Mouse (Mus musculus): ENCODE measurements around the gene Fabp1. TPM values are rescaled to one million over a fixed set of nuclear protein-coding genes. Genes with fewer than 3 reads are reported as not detected.

The Fabp1 gene
- total and polyA plus RNA-seq, 3 experiments = not detected

DNA sequence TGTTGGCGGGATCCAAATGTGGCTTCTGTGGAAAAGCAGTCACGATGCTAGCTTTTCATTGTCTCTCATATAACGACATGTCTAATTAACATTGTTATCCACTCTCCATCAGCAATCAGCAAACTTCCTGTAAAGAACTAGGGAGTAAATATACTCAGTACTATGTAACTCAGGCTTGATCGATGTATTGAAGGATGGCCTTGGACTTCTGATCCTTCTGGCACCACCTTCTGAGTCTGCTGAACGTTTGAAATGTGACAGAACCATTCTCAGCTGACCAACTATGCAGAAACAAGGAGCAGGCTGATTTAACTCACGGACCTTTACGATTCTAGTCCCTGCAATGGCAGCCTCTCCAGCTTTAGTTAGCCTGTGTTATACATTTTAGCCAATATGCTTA, 38.3 kb upstream of the Fabp1 start:
- Histone ChIP-seq H3K4me3 (replicated peaks in 1 of 3; ENCODE audit: low read depth in 2 of 3, low read length in 2 of 3, poor library complexity in 1 of 3) (no peak overlapping the region), H3K36me3 (replicated peaks in 1 of 2; ENCODE audit: control insufficient read depth in 1 of 2, insufficient read depth in 1 of 2, low read length in 1 of 2) (no peaks in the 10 kb centered on the region), H3K27me3 (replicated peaks) (no peaks in the 10 kb centered on the region), H3K27ac (ENCODE audit: insufficient read depth, low read depth) (no peak overlapping the region), H3K9ac (ENCODE audit: insufficient read depth, low read depth) (no peak overlapping the region), H3K4me2 (ENCODE audit: insufficient read depth, low read depth, poor library complexity, severe bottlenecking) (no peak overlapping the region), H3K4me1 (ENCODE audit: control insufficient read depth in 1 of 2, insufficient read depth in 2 of 2) (peaks cover 3 to 23% of the 10 kb centered on the region in 2 experiments), H3K79me2 (replicated peaks; ENCODE audit: control insufficient read depth, extremely low read depth, insufficient read depth, poor library complexity, severe bottlenecking) (no peaks in the 10 kb centered on the region), H3K9me3 (replicated peaks; ENCODE audit: low read length) (no peaks in the 10 kb centered on the region)
- DNase-seq (ENCODE audit: extremely low read depth) = no peak
- in situ Hi-C loops (cut with MboI; ENCODE audit: low pct_ligation_motif_present, low pct_unique_long_range_greater_than_20kb, low sequenced_read_pairs) (loop anchor here (5.0 to 10.0 kb wide), 3 partner anchors 104 to 246 kb away; no protein-coding TSS in a partner anchor), dilution Hi-C loops (cut with MboI; ENCODE audit: extremely low pct_ligation_motif_present, extremely low pct_unique_long_range_greater_than_20kb, low sequenced_read_pairs) (no loop called here)
- no peak for TF ChIP-seq MYC (IDR thresholded peaks at IDR 0.05; ENCODE audit: low read depth, low read length)
- no peak for TF ChIP-seq JUN (IDR thresholded peaks at IDR 0.05; ENCODE audit: insufficient read depth, low read depth, low read length)

DNA sequence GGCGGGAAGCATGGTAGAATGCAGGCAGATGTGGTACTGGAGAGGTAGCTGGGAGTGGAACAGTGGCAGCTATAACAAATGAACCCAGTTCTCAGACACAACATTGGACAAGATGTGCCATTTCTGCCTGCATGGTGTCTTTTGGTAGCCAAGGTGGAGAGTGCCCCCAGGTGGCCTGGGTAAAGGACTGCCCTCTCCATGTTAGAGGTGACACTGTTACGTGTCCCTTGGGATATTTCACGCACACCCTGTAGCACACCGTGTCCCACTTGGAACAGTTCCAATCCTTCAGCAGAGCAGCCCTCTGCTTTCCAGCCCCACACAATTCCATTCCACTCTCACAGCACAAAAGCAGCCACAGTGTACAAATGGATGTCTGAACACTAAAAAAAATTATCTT, 37.4 kb upstream of the Fabp1 start:
- dilution Hi-C loops (cut with MboI; ENCODE audit: extremely low pct_ligation_motif_present, extremely low pct_unique_long_range_greater_than_20kb, low sequenced_read_pairs) (no loop called here), in situ Hi-C loops (cut with MboI; ENCODE audit: low pct_ligation_motif_present, low pct_unique_long_range_greater_than_20kb, low sequenced_read_pairs) (loop anchor here (5.0 to 10.0 kb wide), 3 partner anchors 103 to 245 kb away; no protein-coding TSS in a partner anchor)
- Histone ChIP-seq H3K36me3 (replicated peaks in 1 of 2; ENCODE audit: control insufficient read depth in 1 of 2, insufficient read depth in 1 of 2, low read length in 1 of 2) (no peaks in the 10 kb centered on the region), H3K4me3 (replicated peaks in 1 of 3; ENCODE audit: low read depth in 2 of 3, low read length in 2 of 3, poor library complexity in 1 of 3) (no peak overlapping the region), H3K9ac (ENCODE audit: insufficient read depth, low read depth) (no peak overlapping the region), H3K9me3 (replicated peaks; ENCODE audit: low read length) (no peaks in the 10 kb centered on the region), H3K27me3 (replicated peaks) (no peaks in the 10 kb centered on the region), H3K4me2 (ENCODE audit: insufficient read depth, low read depth, poor library complexity, severe bottlenecking) (no peak overlapping the region), H3K79me2 (replicated peaks; ENCODE audit: control insufficient read depth, extremely low read depth, insufficient read depth, poor library complexity, severe bottlenecking) (no peaks in the 10 kb centered on the region), H3K4me1 (ENCODE audit: control insufficient read depth in 1 of 2, insufficient read depth in 2 of 2) (peaks cover 6 to 26% of the 10 kb centered on the region in 2 experiments), H3K27ac (ENCODE audit: insufficient read depth, low read depth) (no peak overlapping the region)
- TF ChIP-seq CTCF (conservative IDR thresholded peaks at IDR 0.05 in 1 of 2, IDR thresholded peaks at IDR 0.05 in 1 of 2; ENCODE audit: low read depth in 2 of 2, low read length in 2 of 2) (peak in 1 of 2 experiments; percentile 75; a peak in 2 of 4 replicates), NRF1 (IDR thresholded peaks at IDR 0.05; ENCODE audit: low read depth, low read length) (no peak), CHD1 (IDR thresholded peaks at IDR 0.05; ENCODE audit: low read depth, low read length) (no peak), RAD21 (IDR thresholded peaks at IDR 0.05; ENCODE audit: low read depth, low read length) (peak; percentile 63), SMC3 (IDR thresholded peaks at IDR 0.05; ENCODE audit: low read depth, low read length) (peak; percentile 55)
- DNase-seq (ENCODE audit: extremely low read depth) = peak; percentile 17

DNA sequence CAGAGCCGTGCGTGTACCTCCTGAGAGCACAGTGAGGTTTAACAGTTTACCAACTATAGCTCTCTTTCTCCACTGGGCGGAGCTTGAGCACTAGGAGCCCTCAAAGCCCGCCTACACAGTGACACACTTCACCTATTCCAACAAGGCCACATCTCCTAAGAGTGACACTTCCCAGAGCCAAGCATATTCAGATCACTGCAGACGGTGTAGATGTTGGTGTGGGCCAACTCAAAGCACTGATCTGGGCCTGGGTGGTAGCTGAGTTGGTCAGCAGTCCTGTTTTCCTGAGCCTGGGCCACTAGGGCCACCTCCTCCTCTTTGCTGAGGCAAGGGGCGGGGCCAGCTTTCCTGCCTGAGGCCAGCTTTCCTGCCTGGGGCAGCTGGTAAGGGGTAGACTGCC, 35.2 kb upstream of the Fabp1 start:
- H3K9ac ChIP-seq (ENCODE audit: insufficient read depth, low read depth) = no peak overlapping the region
- H3K36me3 ChIP-seq (replicated peaks in 1 of 2; ENCODE audit: control insufficient read depth in 1 of 2, insufficient read depth in 1 of 2, low read length in 1 of 2) = no peaks in the 10 kb centered on the region
- peaks cover 7 to 28% of the 10 kb centered on the region in 2 experiments for H3K4me1 ChIP-seq (ENCODE audit: control insufficient read depth in 1 of 2, insufficient read depth in 2 of 2)
- in situ Hi-C loops (cut with MboI; ENCODE audit: low pct_ligation_motif_present, low pct_unique_long_range_greater_than_20kb, low sequenced_read_pairs) (loop anchor here (5.0 to 10.0 kb wide), 3 partner anchors 100 to 243 kb away; no protein-coding TSS in a partner anchor), dilution Hi-C loops (cut with MboI; ENCODE audit: extremely low pct_ligation_motif_present, extremely low pct_unique_long_range_greater_than_20kb, low sequenced_read_pairs) (no loop called here)
- H3K4me3 ChIP-seq (replicated peaks in 1 of 3; ENCODE audit: low read depth in 2 of 3, low read length in 2 of 3, poor library complexity in 1 of 3) = no peak overlapping the region
- H3K9me3 ChIP-seq (replicated peaks; ENCODE audit: low read length) = no peaks in the 10 kb centered on the region
- H3K79me2 ChIP-seq (replicated peaks; ENCODE audit: control insufficient read depth, extremely low read depth, insufficient read depth, poor library complexity, severe bottlenecking) = no peaks in the 10 kb centered on the region
- H3K4me2 ChIP-seq (ENCODE audit: insufficient read depth, low read depth, poor library complexity, severe bottlenecking) = no peak overlapping the region
- TF ChIP-seq MAX (IDR thresholded peaks at IDR 0.05; ENCODE audit: low read length) (no peak), CHD1 (IDR thresholded peaks at IDR 0.05; ENCODE audit: low read depth, low read length) (no peak), KAT2A (IDR thresholded peaks at IDR 0.05; ENCODE audit: insufficient replicate concordance, low read length) (no peak), CTCF (conservative IDR thresholded peaks at IDR 0.05 in 1 of 2, IDR thresholded peaks at IDR 0.05 in 1 of 2; ENCODE audit: low read depth in 2 of 2, low read length in 2 of 2) (peak in 1 of 2 experiments; percentile 45; a peak in 2 of 4 replicates), RAD21 (IDR thresholded peaks at IDR 0.05; ENCODE audit: low read depth, low read length) (peak; percentile 17), SMC3 (IDR thresholded peaks at IDR 0.05; ENCODE audit: low read depth, low read length) (peak; percentile 21; the same call in 1 of the 2 replicates), EP300 (IDR thresholded peaks at IDR 0.05; ENCODE audit: low read length) (no peak), USF1 (IDR thresholded peaks at IDR 0.05; ENCODE audit: low read depth, low read length) (no peak), USF2 (conservative IDR thresholded peaks at IDR 0.05; ENCODE audit: low read depth, low read length) (no peak)
- DNase-seq (ENCODE audit: extremely low read depth) = peak; percentile 52
- H3K27ac ChIP-seq (ENCODE audit: insufficient read depth, low read depth) = no peak overlapping the region
- no peaks in the 10 kb centered on the region for H3K27me3 ChIP-seq (replicated peaks)

All from CH12.LX (cell line).